Mouse (Mus musculus): Measurements from ENCODE around the gene Cdca4. TPM values are rescaled to one million over a fixed set of nuclear protein-coding genes. Genes with fewer than 3 reads are reported as not detected.
A peak's percentile ranks its signal among the peaks of the same experiment; 100 is the strongest.
"Not testable (repeated sequence)": the region's sequence is repeated elsewhere in the genome, so short reads cannot be mapped to it uniquely, and the experiment has no call there.

Gene Cdca4
- total RNA-seq, 2 experiments from 2014 or later, result 17.1 to 20.6 TPM

GRCm38 (mm10) chr12:112828501-112829243, 551 bp downstream of the Cdca4 start:
- peak in 1 of 2 experiments; percentile 76 for DNase-seq (ENCODE audit: low spot score in 2 of 2)

- DNase-seq (ENCODE audit: low spot score in 2 of 2), result no peak
Observed at GRCm38 (mm10) chr12:112825901-112826300, 3.3 kb downstream of the Cdca4 start.

GRCm38 (mm10) chr12:112823221-112823620, 6.0 kb downstream of the Cdca4 start:
- DNase-seq (ENCODE audit: low spot score in 2 of 2), result no peak

- no peak for DNase-seq (ENCODE audit: low spot score in 2 of 2)
Observed at GRCm38 (mm10) chr12:112822676-112823075, 6.5 kb downstream of the Cdca4 start.

GRCm38 (mm10) chr12:112821974-112822373, 7.2 kb downstream of the Cdca4 start:
- DNase-seq (ENCODE audit: low spot score in 2 of 2), result no peak

- no peak for DNase-seq (ENCODE audit: low spot score in 2 of 2)
Observed at GRCm38 (mm10) chr12:112821216-112821615, 8.0 kb downstream of the Cdca4 start.

- DNase-seq (ENCODE audit: low spot score in 2 of 2), result no peak
Observed at GRCm38 (mm10) chr12:112820401-112820999, 8.7 kb downstream of the Cdca4 start.

- DNase-seq (ENCODE audit: low spot score in 2 of 2), result no peak
Observed at GRCm38 (mm10) chr12:112819057-112819662, 10.1 kb downstream of the Cdca4 start.

- DNase-seq (ENCODE audit: low spot score in 2 of 2), result not testable (repeated sequence)
Observed at GRCm38 (mm10) chr12:112816866-112817265, 12.4 kb downstream of the Cdca4 start.

- DNase-seq (ENCODE audit: low spot score in 2 of 2), result no peak
Observed at GRCm38 (mm10) chr12:112816294-112816693, 12.9 kb downstream of the Cdca4 start.

- no peak for DNase-seq (ENCODE audit: low spot score in 2 of 2)
Observed at GRCm38 (mm10) chr12:112814682-112815470, 14.3 kb downstream of the Cdca4 start.

GRCm38 (mm10) chr12:112813370-112813769, 15.9 kb downstream of the Cdca4 start:
- DNase-seq (ENCODE audit: low spot score in 2 of 2), result no peak

GRCm38 (mm10) chr12:112810092-112810885, 18.9 kb downstream of the Cdca4 start:
- no peak for DNase-seq (ENCODE audit: low spot score in 2 of 2)

GRCm38 (mm10) chr12:112809641-112810040, 19.6 kb downstream of the Cdca4 start:
- DNase-seq (ENCODE audit: low spot score in 2 of 2), result no peak

GRCm38 (mm10) chr12:112808587-112809364, 20.4 kb downstream of the Cdca4 start, which contains the start of gene Clba1:
Clba1 (plus strand) TSS chr12:112808937.
- DNase-seq (ENCODE audit: low spot score in 2 of 2), result peak; percentile 79 to 91

GRCm38 (mm10) chr12:112808212-112808586, 21.0 kb downstream of the Cdca4 start:
- DNase-seq (ENCODE audit: low spot score in 2 of 2), result no peak

GRCm38 (mm10) chr12:112807796-112808195, 21.4 kb downstream of the Cdca4 start:
- no peak for DNase-seq (ENCODE audit: low spot score in 2 of 2)

- DNase-seq (ENCODE audit: low spot score in 2 of 2), result no peak
Observed at GRCm38 (mm10) chr12:112806044-112806443, 23.2 kb downstream of the Cdca4 start.

- DNase-seq (ENCODE audit: low spot score in 2 of 2), result no peak
Observed at GRCm38 (mm10) chr12:112804046-112804445, 25.2 kb downstream of the Cdca4 start.

GRCm38 (mm10) chr12:112802917-112803316, 26.3 kb downstream of the Cdca4 start:
- DNase-seq (ENCODE audit: low spot score in 2 of 2), result no peak
